ENCODE assay signal across 27 mouse cellular contexts in genomic region chr9:68122266-68122665, GRCm38 (mm10).
DNase-seq lines count a peak whose midpoint lies in the region; ATAC-seq and TF ChIP-seq lines count a peak whose summit lies in the region.
"Had no signal": no experiment of that assay in that cellular context is flagged by ENCODE, and none has a peak within 500 bp of the region (broad histone marks: within the 10 kb centered on the region; RNA-seq: fewer than 3 reads in every experiment).

No protein-coding gene starts in this region.

- in situ Hi-C loops in ES-E14 (cut with MboI; ENCODE audit: low sequenced_read_pairs in 2 of 2, unreplicated experiment in 2 of 2): no loop called here

- no peak overlapping the region for H3K27ac ChIP-seq in hindbrain, embryonic 11.5 days (ENCODE audit: low read depth, low read length)
- no peak overlapping the region for H3K27ac ChIP-seq in hindbrain, postnatal 0 days
- H3K27ac ChIP-seq in ES-E14 (ENCODE audit: insufficient read depth, low read depth, low read length, poor library complexity, severe bottlenecking): no peak overlapping the region
- H3K27ac ChIP-seq in limb, embryonic 10.5 days: no peak overlapping the region
- H3K27ac ChIP-seq in forebrain, embryonic 15.5 days (replicated peaks): no peak overlapping the region
- no peak overlapping the region for H3K27ac ChIP-seq in forebrain, embryonic 13.5 days
- no peak overlapping the region for H3K27ac ChIP-seq in intestine, embryonic 15.5 days
- H3K27ac ChIP-seq: heart, adult 2 months; hindbrain, embryonic 15.5 days; kidney, embryonic 15.5 days; left cerebral cortex, adult 2 months; midbrain, embryonic 12.5 days; neural tube, embryonic 12.5 days had no signal

- DNase-seq in hindbrain, embryonic 11.5 days (ENCODE audit: low spot score): peak; percentile 34
- DNase-seq in hindbrain, postnatal 0 days (ENCODE audit: low spot score): no peak
- DNase-seq in ES-E14 (ENCODE audit: low read depth, low spot score): peak; percentile 13
- peak; percentile 64 for DNase-seq in embryo, embryonic 11 days
- peak; percentile 32 for DNase-seq in limb, embryonic 10.5 days (ENCODE audit: low spot score)
- DNase-seq: adrenal gland, postnatal 14 days; B cell, adult 2 months; cerebellum, adult 9-11 months; forebrain, postnatal 0 days; gastrocnemius, postnatal 25 days; heart, adult 2 months; left cerebral cortex, postnatal 4 days; liver, postnatal 0 days; lung, postnatal 10 days; retina, postnatal 1 day; right cerebral cortex, postnatal 25 days; thymus, postnatal 14 days had no signal

- 60% methylated on average over 3 of the region's 3 CpGs for WGBS in hindbrain, embryonic 11.5 days
- 71% methylated on average over 3 of the region's 3 CpGs for WGBS in hindbrain, postnatal 0 days
- 43% methylated on average over 3 of the region's 3 CpGs for WGBS in limb, embryonic 10.5 days
- whole genome bisulfite sequencing in forebrain, embryonic 15.5 days: 56% methylated on average over 3 of the region's 3 CpGs
- 64% methylated on average over 3 of the region's 3 CpGs for WGBS in forebrain, embryonic 13.5 days
- WGBS in intestine, embryonic 15.5 days: 41% methylated on average over 3 of the region's 3 CpGs

- no peaks in the 10 kb centered on the region for H3K36me3 ChIP-seq in hindbrain, embryonic 11.5 days (ENCODE audit: control insufficient read depth, insufficient read depth, low read length)
- no peaks in the 10 kb centered on the region for H3K36me3 ChIP-seq in hindbrain, postnatal 0 days (ENCODE audit: insufficient read depth, low read length)
- H3K36me3 ChIP-seq in ES-E14 (ENCODE audit: control insufficient read depth, insufficient read depth, low read length, poor library complexity, severe bottlenecking): no peaks in the 10 kb centered on the region
- H3K36me3 ChIP-seq in limb, embryonic 10.5 days: no peaks in the 10 kb centered on the region
- no peaks in the 10 kb centered on the region for H3K36me3 ChIP-seq in forebrain, embryonic 15.5 days
- no peaks in the 10 kb centered on the region for H3K36me3 ChIP-seq in forebrain, embryonic 13.5 days (ENCODE audit: poor library complexity, severe bottlenecking)
- H3K36me3 ChIP-seq in intestine, embryonic 15.5 days: no peaks in the 10 kb centered on the region
- H3K36me3 ChIP-seq: hindbrain, embryonic 15.5 days; kidney, embryonic 15.5 days; midbrain, embryonic 12.5 days; neural tube, embryonic 12.5 days had no signal

- H3K4me2 ChIP-seq in hindbrain, embryonic 11.5 days (replicated peaks; ENCODE audit: low read depth, low read length): no peak overlapping the region
- no peak overlapping the region for H3K4me2 ChIP-seq in hindbrain, postnatal 0 days (ENCODE audit: low read depth, low read length)
- H3K4me2 ChIP-seq in forebrain, embryonic 15.5 days (replicated peaks): no peak overlapping the region
- no peak overlapping the region for H3K4me2 ChIP-seq in forebrain, embryonic 13.5 days
- no peak overlapping the region for H3K4me2 ChIP-seq in intestine, embryonic 15.5 days (replicated peaks)
- H3K4me2 ChIP-seq: hindbrain, embryonic 15.5 days; kidney, embryonic 15.5 days; liver, embryonic 11.5 days; midbrain, embryonic 12.5 days; neural tube, embryonic 12.5 days had no signal

- no peak for TF ChIP-seq CTCF in hindbrain, postnatal 0 days (IDR thresholded peaks at IDR 0.05; ENCODE audit: low read depth)

- no peak overlapping the region for H3K4me3 ChIP-seq in hindbrain, embryonic 11.5 days (ENCODE audit: low read depth, low read length)
- H3K4me3 ChIP-seq in hindbrain, postnatal 0 days (ENCODE audit: low read length): no peak overlapping the region
- H3K4me3 ChIP-seq in ES-E14 (ENCODE audit: insufficient read depth in 1 of 2, low read depth in 1 of 2, low read length in 2 of 2, poor library complexity in 1 of 2, severe bottlenecking in 1 of 2): no peak overlapping the region
- H3K4me3 ChIP-seq in limb, embryonic 10.5 days: no peak overlapping the region
- H3K4me3 ChIP-seq in forebrain, embryonic 15.5 days: no peak overlapping the region
- no peak overlapping the region for H3K4me3 ChIP-seq in forebrain, embryonic 13.5 days
- no peak overlapping the region for H3K4me3 ChIP-seq in intestine, embryonic 15.5 days (replicated peaks)
- H3K4me3 ChIP-seq: heart, adult 2 months; hindbrain, embryonic 15.5 days; kidney, embryonic 15.5 days; left cerebral cortex, adult 2 months; midbrain, embryonic 12.5 days; neural tube, embryonic 12.5 days had no signal

- H3K9me3 ChIP-seq in hindbrain, embryonic 11.5 days (ENCODE audit: control insufficient read depth, low read length): no peaks in the 10 kb centered on the region
- H3K9me3 ChIP-seq in hindbrain, postnatal 0 days (ENCODE audit: low read length): no peaks in the 10 kb centered on the region
- H3K9me3 ChIP-seq in ES-E14 (ENCODE audit: control insufficient read depth, insufficient read depth, low read depth, low read length): no peaks in the 10 kb centered on the region
- no peaks in the 10 kb centered on the region for H3K9me3 ChIP-seq in limb, embryonic 10.5 days (replicated peaks)
- no peaks in the 10 kb centered on the region for H3K9me3 ChIP-seq in forebrain, embryonic 15.5 days
- no peaks in the 10 kb centered on the region for H3K9me3 ChIP-seq in forebrain, embryonic 13.5 days (replicated peaks)
- H3K9me3 ChIP-seq in intestine, embryonic 15.5 days: no peaks in the 10 kb centered on the region
- H3K9me3 ChIP-seq: hindbrain, embryonic 15.5 days; kidney, embryonic 15.5 days; midbrain, embryonic 12.5 days; neural tube, embryonic 12.5 days had no signal

- H3K27me3 ChIP-seq in hindbrain, embryonic 11.5 days (ENCODE audit: control insufficient read depth, insufficient read depth, low read length): no peaks in the 10 kb centered on the region
- no peaks in the 10 kb centered on the region for H3K27me3 ChIP-seq in hindbrain, postnatal 0 days (ENCODE audit: insufficient read depth, low read length)
- no peaks in the 10 kb centered on the region for H3K27me3 ChIP-seq in limb, embryonic 10.5 days (ENCODE audit: low read depth, poor library complexity, severe bottlenecking)
- no peaks in the 10 kb centered on the region for H3K27me3 ChIP-seq in forebrain, embryonic 15.5 days
- H3K27me3 ChIP-seq in forebrain, embryonic 13.5 days: no peaks in the 10 kb centered on the region
- H3K27me3 ChIP-seq in intestine, embryonic 15.5 days (replicated peaks): 0 out of 2 replicates have a peak, but pooled peaks cover 2% of the 10 kb centered on the region
- H3K27me3 ChIP-seq: hindbrain, embryonic 15.5 days; kidney, embryonic 15.5 days; midbrain, embryonic 12.5 days; neural tube, embryonic 12.5 days had no signal

- no peak overlapping the region for H3K9ac ChIP-seq in hindbrain, embryonic 11.5 days (ENCODE audit: low read depth, low read length)
- H3K9ac ChIP-seq in hindbrain, postnatal 0 days (replicated peaks; ENCODE audit: low read length): no peak overlapping the region
- H3K9ac ChIP-seq in ES-E14 (ENCODE audit: insufficient read depth, low read depth, low read length, poor library complexity, severe bottlenecking): no peak overlapping the region
- H3K9ac ChIP-seq in forebrain, embryonic 15.5 days (replicated peaks): no peak overlapping the region
- no peak overlapping the region for H3K9ac ChIP-seq in forebrain, embryonic 13.5 days
- no peak overlapping the region for H3K9ac ChIP-seq in intestine, embryonic 15.5 days
- H3K9ac ChIP-seq: forebrain, postnatal 0 days; hindbrain, embryonic 15.5 days; kidney, embryonic 15.5 days; liver, postnatal 0 days; midbrain, embryonic 12.5 days; neural tube, embryonic 12.5 days had no signal

- H3K4me1 ChIP-seq in hindbrain, embryonic 11.5 days (replicated peaks; ENCODE audit: control insufficient read depth, insufficient read depth, low read length): no peaks in the 10 kb centered on the region
- no peaks in the 10 kb centered on the region for H3K4me1 ChIP-seq in hindbrain, postnatal 0 days (ENCODE audit: insufficient read depth, low read length)
- H3K4me1 ChIP-seq in ES-E14 (ENCODE audit: control insufficient read depth in 2 of 2, insufficient read depth in 2 of 2, low read length in 2 of 2, poor library complexity in 1 of 2): no peaks in the 10 kb centered on the region
- no peaks in the 10 kb centered on the region for H3K4me1 ChIP-seq in limb, embryonic 10.5 days
- no peaks in the 10 kb centered on the region for H3K4me1 ChIP-seq in forebrain, embryonic 15.5 days
- H3K4me1 ChIP-seq in forebrain, embryonic 13.5 days: no peaks in the 10 kb centered on the region
- no peaks in the 10 kb centered on the region for H3K4me1 ChIP-seq in intestine, embryonic 15.5 days (replicated peaks)
- H3K4me1 ChIP-seq: hindbrain, embryonic 15.5 days; kidney, embryonic 15.5 days; midbrain, embryonic 12.5 days; neural tube, embryonic 12.5 days had no signal

- no peak for ATAC-seq in hindbrain, embryonic 11.5 days (ENCODE audit: low FRiP score)
- no peak for ATAC-seq in hindbrain, postnatal 0 days
- ATAC-seq in forebrain, embryonic 15.5 days (replicated peaks): no peak
- no peak for ATAC-seq in forebrain, embryonic 13.5 days
- ATAC-seq in intestine, embryonic 15.5 days: no peak
- ATAC-seq: forebrain, postnatal 0 days; intestine, postnatal 0 days; liver, postnatal 0 days had no signal

TF ChIP-seq in ES-E14, 5 proteins besides CTCF, POLR2A, EP300 and RAD21:
- TF ChIP-seq HCFC1 (IDR thresholded peaks at IDR 0.05; ENCODE audit: borderline replicate concordance, insufficient read depth, low read length) (no peak), ZNF384 (IDR thresholded peaks at IDR 0.05; ENCODE audit: low read depth, low read length) (no peak), CHD2 (IDR thresholded peaks at IDR 0.05; ENCODE audit: low read depth, low read length) (no peak), ZC3H11A (IDR thresholded peaks at IDR 0.05; ENCODE audit: borderline replicate concordance, low read depth, low read length) (no peak), MAFK (IDR thresholded peaks at IDR 0.05; ENCODE audit: insufficient read depth, low read depth, low read length) (no peak)
